Mouse (Mus musculus) spleen, postnatal 36 days (tissue): Measurements from ENCODE around the gene Zfp658.

Experiments used
- DNase-seq, 2 experiments: peaks; one replicate each; pipeline ENCODE4 v3.0.0; 2022; ENCODE audit warnings: low spot score in 2 of 2, mixed read lengths in 1 of 2

Gene Zfp658

GRCm38 (mm10) chr7:43562006-43562633 lies at the start of gene Zfp658:
TSS of gene Zfp658 (plus strand) at chr7:43562256.
- DNase-seq = peak; percentile 79 to 83

- DNase-seq = no peak
These were observed 49.5 kb upstream of the Zfp658 start for GRCm38 (mm10) chr7:43512519-43512918.

GRCm38 (mm10) chr7:43515076-43515475 lies 47.0 kb upstream of the Zfp658 start:
- no peak for DNase-seq

- DNase-seq = no peak
These were observed 43.7 kb upstream of the Zfp658 start for GRCm38 (mm10) chr7:43518341-43518740.

GRCm38 (mm10) chr7:43522776-43523175 lies 39.3 kb upstream of the Zfp658 start:
- DNase-seq = no peak

GRCm38 (mm10) chr7:43525313-43525712 lies 36.7 kb upstream of the Zfp658 start:
- no peak for DNase-seq

- no peak for DNase-seq
These were observed 31.8 kb upstream of the Zfp658 start for GRCm38 (mm10) chr7:43530216-43530785.

- DNase-seq = peak; percentile 12 to 29
These were observed 29.0 kb upstream of the Zfp658 start for GRCm38 (mm10) chr7:43532936-43533505.

- no peak for DNase-seq
These were observed 23.5 kb upstream of the Zfp658 start for GRCm38 (mm10) chr7:43538524-43538923.

- DNase-seq = peak; percentile 35 to 39
These were observed 17.7 kb upstream of the Zfp658 start, which contains the start of gene Cd33 for GRCm38 (mm10) chr7:43544225-43544977. TSS of gene Cd33 (minus strand) at chr7:43544428.

GRCm38 (mm10) chr7:43545656-43546545 lies 16.2 kb upstream of the Zfp658 start:
- no peak for DNase-seq

GRCm38 (mm10) chr7:43547666-43548065 lies 14.4 kb upstream of the Zfp658 start:
- no peak for DNase-seq

GRCm38 (mm10) chr7:43548206-43548605 lies 13.8 kb upstream of the Zfp658 start:
- DNase-seq = no peak

GRCm38 (mm10) chr7:43553153-43553552 lies 8.9 kb upstream of the Zfp658 start:
- DNase-seq = peak; percentile 52 to 54

GRCm38 (mm10) chr7:43554550-43554949 lies 7.5 kb upstream of the Zfp658 start:
- DNase-seq = peak in 1 of 2 experiments; percentile 12

- DNase-seq = no peak
These were observed 6.7 kb upstream of the Zfp658 start for GRCm38 (mm10) chr7:43555351-43555750.

GRCm38 (mm10) chr7:43556901-43557300 lies 5.2 kb upstream of the Zfp658 start:
- DNase-seq = no peak

GRCm38 (mm10) chr7:43562651-43563070 lies 605 bp downstream of the Zfp658 start:
- peak; percentile 78 to 80 for DNase-seq

GRCm38 (mm10) chr7:43563300-43563699 lies 1.2 kb downstream of the Zfp658 start:
- DNase-seq = no peak

- DNase-seq = no peak
These were observed 9.2 kb downstream of the Zfp658 start for GRCm38 (mm10) chr7:43571216-43571615.

GRCm38 (mm10) chr7:43579440-43580171 lies 17.6 kb downstream of the Zfp658 start, which contains the start of gene Zfp719:
TSS of gene Zfp719 (plus strand) at chr7:43579610.
- peak; percentile 90 to 94 for DNase-seq
